Mouse (Mus musculus): Measurements from ENCODE around the gene Wdfy2. TPM values are rescaled to one million over a fixed set of nuclear protein-coding genes. Genes with fewer than 3 reads are reported as not detected.
"Not testable (repeated sequence)": the region's sequence is repeated elsewhere in the genome, so short reads cannot be mapped to it uniquely, and the experiment has no call there.

Gene Wdfy2
- polyA plus RNA-seq, 1 experiment from 2014 or later = 6.2 TPM

DNA sequence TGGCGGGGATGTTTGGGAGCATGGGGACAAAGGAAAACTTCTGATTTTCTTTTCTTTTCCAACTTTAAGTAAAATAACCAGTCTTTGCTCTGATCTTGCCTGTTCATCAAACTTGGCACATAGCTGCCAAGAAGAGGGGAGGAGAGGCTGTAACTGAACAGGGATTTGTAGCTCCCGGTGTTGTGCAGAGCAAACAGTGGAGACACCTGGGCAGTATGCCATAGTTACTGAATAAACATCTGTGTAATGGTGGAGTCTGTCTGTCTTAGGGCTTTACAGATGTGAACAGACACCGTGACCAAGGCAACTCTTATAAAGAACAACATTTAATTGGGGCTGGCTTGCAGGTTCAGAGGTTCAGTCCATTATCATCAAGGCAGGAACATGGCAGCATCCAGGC lies 53.9 kb downstream of the Wdfy2 start:
- Histone ChIP-seq H3K9me3 (ENCODE audit: control insufficient read depth, low read length) (no peaks in the 10 kb centered on the region), H3K4me2 (ENCODE audit: low read length) (no peak overlapping the region), H3K4me3 (ENCODE audit: control insufficient read depth in 1 of 2, insufficient read depth in 1 of 2, low read depth in 1 of 2, low read length in 2 of 2) (no peak overlapping the region), H3K36me3 (ENCODE audit: control insufficient read depth, insufficient read depth, low read length) (no peaks in the 10 kb centered on the region), H3K9ac (ENCODE audit: low read length) (no peak overlapping the region), H3K27ac (replicated peaks in 1 of 2; ENCODE audit: control insufficient read depth in 1 of 2, insufficient read depth in 1 of 2, low read depth in 2 of 2, low read length in 2 of 2) (no peak overlapping the region), H3K4me1 (ENCODE audit: control insufficient read depth in 2 of 2, insufficient read depth in 2 of 2, low read length in 2 of 2) (peaks cover 6 to 8% of the 10 kb centered on the region in 2 experiments), H3K27me3 (ENCODE audit: control insufficient read depth, insufficient read depth, low read length) (no peaks in the 10 kb centered on the region)
- no peak for ATAC-seq (ENCODE audit: insufficient number of reproducible peaks, insufficient read depth, low FRiP score, low read depth)
- WGBS = 93% methylated on average over 3 of the region's 3 CpGs

DNA sequence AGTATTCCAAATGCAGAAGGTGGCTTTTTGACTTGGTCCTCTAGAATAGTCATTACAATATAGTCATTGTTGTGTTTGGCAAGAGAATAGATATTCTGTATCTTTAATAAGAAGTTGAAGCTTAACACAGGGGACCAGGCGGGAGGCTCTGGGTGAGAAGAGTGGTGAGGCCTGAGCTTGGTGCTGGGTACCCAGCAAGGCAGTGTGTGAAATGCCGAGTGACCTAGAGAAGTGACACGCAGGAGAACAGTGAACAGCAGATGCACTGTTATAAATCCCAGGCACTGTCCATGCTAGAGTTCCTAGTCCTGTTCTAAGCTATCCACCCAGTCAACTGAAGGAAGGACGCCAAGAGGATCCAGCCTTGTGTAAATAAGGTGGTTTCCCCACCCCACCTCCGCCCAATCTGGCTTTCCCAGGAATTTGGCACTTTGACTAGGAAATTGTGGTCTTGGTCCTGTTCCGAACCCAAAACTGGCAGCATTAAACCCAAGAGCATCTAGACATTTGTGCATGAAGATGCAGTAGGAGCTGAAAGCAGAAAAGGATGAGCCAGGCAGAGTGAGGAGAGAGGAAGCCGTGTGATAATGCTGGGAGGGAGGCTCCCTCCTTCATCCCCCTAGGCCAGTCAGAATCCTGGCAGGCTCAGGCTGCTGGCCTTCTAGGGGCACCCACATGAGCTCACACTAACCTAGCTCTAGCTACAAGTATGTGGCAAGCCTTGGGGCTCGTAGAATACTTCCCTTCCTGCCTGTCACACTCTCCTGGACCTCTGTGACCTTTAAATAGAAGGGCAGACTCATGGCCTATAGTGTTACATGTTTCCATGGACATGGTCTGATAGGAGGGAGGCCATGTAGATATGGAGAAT lies 55.5 kb downstream of the Wdfy2 start:
- no peak overlapping the region for H3K4me2 ChIP-seq (ENCODE audit: low read length)
- no peaks in the 10 kb centered on the region for H3K27me3 ChIP-seq (ENCODE audit: control insufficient read depth, insufficient read depth, low read length)
- H3K27ac ChIP-seq (replicated peaks in 1 of 2; ENCODE audit: control insufficient read depth in 1 of 2, insufficient read depth in 1 of 2, low read depth in 2 of 2, low read length in 2 of 2) = no peak overlapping the region
- H3K36me3 ChIP-seq (ENCODE audit: control insufficient read depth, insufficient read depth, low read length) = no peaks in the 10 kb centered on the region
- H3K4me1 ChIP-seq (ENCODE audit: control insufficient read depth in 2 of 2, insufficient read depth in 2 of 2, low read length in 2 of 2) = peaks cover 6 to 8% of the 10 kb centered on the region in 2 experiments
- H3K4me3 ChIP-seq (ENCODE audit: control insufficient read depth in 1 of 2, insufficient read depth in 1 of 2, low read depth in 1 of 2, low read length in 2 of 2) = no peak overlapping the region
- no peaks in the 10 kb centered on the region for H3K9me3 ChIP-seq (ENCODE audit: control insufficient read depth, low read length)
- WGBS = 64% methylated on average over 8 of the region's 8 CpGs
- ATAC-seq (ENCODE audit: insufficient number of reproducible peaks, insufficient read depth, low FRiP score, low read depth) = no peak
- no peak overlapping the region for H3K9ac ChIP-seq (ENCODE audit: low read length)

DNA sequence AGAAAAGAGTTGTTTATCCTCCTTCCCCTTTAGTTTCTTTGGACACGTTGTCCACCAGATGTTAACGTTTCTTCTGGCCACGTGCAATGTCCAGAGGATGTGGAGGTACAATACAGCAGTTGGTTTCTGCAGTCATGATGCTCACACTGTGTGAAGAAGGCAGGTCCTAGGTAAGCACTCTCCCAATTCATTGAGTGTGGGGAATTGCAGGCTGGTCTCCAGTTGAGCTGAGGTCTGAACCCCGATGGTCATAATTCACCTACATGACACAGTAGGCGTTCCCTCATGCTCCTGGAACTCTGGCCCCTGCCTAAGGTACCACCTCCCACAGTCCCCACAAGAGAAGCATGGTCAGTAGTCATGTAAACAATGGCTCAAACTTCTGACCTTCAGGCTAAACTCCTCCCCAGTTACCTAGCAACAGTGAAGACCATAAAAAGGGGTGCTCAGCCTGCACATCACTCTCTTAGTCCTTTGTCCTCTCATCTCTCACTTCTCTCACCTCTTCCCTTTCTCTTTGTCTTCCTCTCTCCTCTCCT lies 56.2 kb downstream of the Wdfy2 start:
- H3K4me1 ChIP-seq (ENCODE audit: control insufficient read depth in 2 of 2, insufficient read depth in 2 of 2, low read length in 2 of 2); H3K4me3 ChIP-seq (ENCODE audit: control insufficient read depth in 1 of 2, insufficient read depth in 1 of 2, low read depth in 1 of 2, low read length in 2 of 2); ATAC-seq (ENCODE audit: insufficient number of reproducible peaks, insufficient read depth, low FRiP score, low read depth); H3K9ac ChIP-seq (ENCODE audit: low read length); H3K27ac ChIP-seq (replicated peaks in 1 of 2; ENCODE audit: control insufficient read depth in 1 of 2, insufficient read depth in 1 of 2, low read depth in 2 of 2, low read length in 2 of 2); H3K4me2 ChIP-seq (ENCODE audit: low read length); H3K27me3 ChIP-seq (ENCODE audit: control insufficient read depth, insufficient read depth, low read length); H3K36me3 ChIP-seq (ENCODE audit: control insufficient read depth, insufficient read depth, low read length); H3K9me3 ChIP-seq (ENCODE audit: control insufficient read depth, low read length): not testable (repeated sequence)
- WGBS = 59% methylated on average over 5 of the region's 5 CpGs

DNA sequence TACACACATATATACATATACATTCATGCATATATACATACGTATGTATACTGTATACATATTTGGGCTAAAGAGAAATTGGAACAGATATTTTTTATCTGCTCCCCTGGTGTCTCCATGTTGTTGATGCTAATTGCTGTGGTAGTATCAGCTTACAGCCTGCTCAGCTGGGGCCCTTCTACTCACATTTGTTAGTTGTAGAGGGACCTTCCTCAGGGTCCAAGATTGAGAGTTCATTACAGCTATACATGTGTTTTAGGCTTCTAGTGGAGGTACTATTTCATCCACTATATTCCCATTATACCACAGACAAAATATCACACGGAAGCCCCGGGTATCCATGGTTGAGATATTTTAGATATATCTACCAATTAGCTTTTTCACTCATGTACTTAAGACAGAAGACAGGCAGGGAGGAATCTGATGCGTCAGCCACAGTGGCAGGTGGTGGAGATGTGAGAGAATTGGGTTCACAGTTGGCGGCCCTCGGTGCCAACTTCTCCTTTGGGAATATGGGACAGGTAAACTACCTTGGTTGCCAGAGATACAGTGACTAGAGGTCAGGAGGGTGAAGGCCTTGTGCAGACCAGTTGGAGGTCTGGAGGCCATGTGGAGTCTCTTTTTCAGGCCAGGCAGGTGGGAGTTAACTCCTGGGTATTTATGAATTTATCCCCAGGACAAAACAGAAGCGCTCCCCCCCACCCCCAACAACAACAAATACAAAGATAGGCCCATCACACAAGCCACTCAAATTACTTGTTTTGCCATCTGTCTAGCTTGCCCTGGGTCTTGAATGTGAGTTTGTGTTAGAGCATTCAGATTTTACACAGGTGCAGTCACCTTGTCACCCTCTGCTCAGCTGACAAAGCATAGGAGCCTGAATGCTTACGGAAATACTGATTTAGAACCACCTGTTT lies 57.7 kb downstream of the Wdfy2 start:
- H3K27me3 ChIP-seq (ENCODE audit: control insufficient read depth, insufficient read depth, low read length) = no peaks in the 10 kb centered on the region
- H3K4me3 ChIP-seq (ENCODE audit: control insufficient read depth in 1 of 2, insufficient read depth in 1 of 2, low read depth in 1 of 2, low read length in 2 of 2) = no peak overlapping the region
- ATAC-seq (ENCODE audit: insufficient number of reproducible peaks, insufficient read depth, low FRiP score, low read depth) = no peak
- peaks cover 6 to 8% of the 10 kb centered on the region in 2 experiments for H3K4me1 ChIP-seq (ENCODE audit: control insufficient read depth in 2 of 2, insufficient read depth in 2 of 2, low read length in 2 of 2)
- WGBS = 91% methylated on average over 8 of the region's 8 CpGs
- H3K36me3 ChIP-seq (ENCODE audit: control insufficient read depth, insufficient read depth, low read length) = no peaks in the 10 kb centered on the region
- H3K9me3 ChIP-seq (ENCODE audit: control insufficient read depth, low read length) = no peaks in the 10 kb centered on the region
- H3K4me2 ChIP-seq (ENCODE audit: low read length) = no peak overlapping the region
- no peak overlapping the region for H3K9ac ChIP-seq (ENCODE audit: low read length)
- H3K27ac ChIP-seq (replicated peaks in 1 of 2; ENCODE audit: control insufficient read depth in 1 of 2, insufficient read depth in 1 of 2, low read depth in 2 of 2, low read length in 2 of 2) = no peak overlapping the region

DNA sequence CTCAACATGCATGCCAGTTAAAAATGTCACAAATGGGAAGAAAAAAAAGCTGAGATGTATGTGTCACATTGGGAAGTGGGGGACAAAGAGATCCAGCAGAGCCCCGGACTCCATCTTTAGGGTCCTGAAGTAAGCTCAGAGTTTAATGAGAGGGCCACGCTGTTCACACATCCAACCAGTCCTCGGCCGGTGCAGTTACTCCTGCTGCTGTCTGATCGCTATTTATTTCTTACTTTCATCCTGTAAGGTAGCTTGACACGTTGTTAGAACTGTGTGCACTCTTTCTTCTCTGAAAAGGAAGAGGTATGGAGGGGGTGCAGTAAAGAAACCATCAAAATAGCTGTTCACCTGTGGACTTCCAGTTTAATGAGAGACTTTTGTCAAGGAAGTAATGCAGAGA lies 60.6 kb downstream of the Wdfy2 start:
- Histone ChIP-seq H3K4me3 (ENCODE audit: control insufficient read depth in 1 of 2, insufficient read depth in 1 of 2, low read depth in 1 of 2, low read length in 2 of 2) (no peak overlapping the region), H3K4me2 (ENCODE audit: low read length) (no peak overlapping the region), H3K27ac (replicated peaks in 1 of 2; ENCODE audit: control insufficient read depth in 1 of 2, insufficient read depth in 1 of 2, low read depth in 2 of 2, low read length in 2 of 2) (no peak overlapping the region), H3K9me3 (ENCODE audit: control insufficient read depth, low read length) (no peaks in the 10 kb centered on the region), H3K4me1 (ENCODE audit: control insufficient read depth in 2 of 2, insufficient read depth in 2 of 2, low read length in 2 of 2) (peaks cover 3 to 6% of the 10 kb centered on the region in 2 experiments; a peak in 3 of 4 replicates), H3K9ac (ENCODE audit: low read length) (no peak overlapping the region), H3K36me3 (ENCODE audit: control insufficient read depth, insufficient read depth, low read length) (no peaks in the 10 kb centered on the region), H3K27me3 (ENCODE audit: control insufficient read depth, insufficient read depth, low read length) (no peaks in the 10 kb centered on the region)
- ATAC-seq (ENCODE audit: insufficient number of reproducible peaks, insufficient read depth, low FRiP score, low read depth) = no peak
- 83% methylated on average over 6 of the region's 6 CpGs for WGBS

DNA sequence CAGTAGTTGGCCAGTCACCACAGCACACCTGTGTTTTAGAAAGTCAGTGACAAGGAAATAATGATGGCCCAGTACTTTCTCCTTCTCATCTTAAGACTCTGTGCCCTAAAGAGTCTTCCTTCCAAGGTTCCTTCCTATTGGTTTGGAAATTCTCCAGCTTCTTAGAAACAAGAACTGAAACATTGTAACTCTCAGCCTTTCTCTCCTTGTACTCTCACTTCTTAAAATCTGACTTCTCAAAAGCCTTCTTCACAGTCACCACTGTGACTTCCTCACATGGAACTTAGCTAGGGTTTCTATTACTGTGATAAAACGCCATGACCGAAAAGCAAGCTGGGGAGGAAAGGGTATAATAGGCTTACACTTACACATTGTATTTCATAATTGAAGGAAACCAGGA lies 70.4 kb downstream of the Wdfy2 start:
- Histone ChIP-seq H3K4me3 (ENCODE audit: control insufficient read depth in 1 of 2, insufficient read depth in 1 of 2, low read depth in 1 of 2, low read length in 2 of 2) (no peak overlapping the region), H3K9ac (ENCODE audit: low read length) (no peak overlapping the region), H3K4me2 (ENCODE audit: low read length) (no peak overlapping the region), H3K36me3 (ENCODE audit: control insufficient read depth, insufficient read depth, low read length) (no peaks in the 10 kb centered on the region), H3K27ac (replicated peaks in 1 of 2; ENCODE audit: control insufficient read depth in 1 of 2, insufficient read depth in 1 of 2, low read depth in 2 of 2, low read length in 2 of 2) (no peak overlapping the region), H3K4me1 (ENCODE audit: control insufficient read depth in 2 of 2, insufficient read depth in 2 of 2, low read length in 2 of 2) (peaks cover 9 to 23% of the 10 kb centered on the region in 2 experiments), H3K9me3 (ENCODE audit: control insufficient read depth, low read length) (no peaks in the 10 kb centered on the region), H3K27me3 (ENCODE audit: control insufficient read depth, insufficient read depth, low read length) (no peaks in the 10 kb centered on the region)
- ATAC-seq (ENCODE audit: insufficient number of reproducible peaks, insufficient read depth, low FRiP score, low read depth) = no peak
- WGBS = 95% methylated on average over 2 of the region's 2 CpGs

DNA sequence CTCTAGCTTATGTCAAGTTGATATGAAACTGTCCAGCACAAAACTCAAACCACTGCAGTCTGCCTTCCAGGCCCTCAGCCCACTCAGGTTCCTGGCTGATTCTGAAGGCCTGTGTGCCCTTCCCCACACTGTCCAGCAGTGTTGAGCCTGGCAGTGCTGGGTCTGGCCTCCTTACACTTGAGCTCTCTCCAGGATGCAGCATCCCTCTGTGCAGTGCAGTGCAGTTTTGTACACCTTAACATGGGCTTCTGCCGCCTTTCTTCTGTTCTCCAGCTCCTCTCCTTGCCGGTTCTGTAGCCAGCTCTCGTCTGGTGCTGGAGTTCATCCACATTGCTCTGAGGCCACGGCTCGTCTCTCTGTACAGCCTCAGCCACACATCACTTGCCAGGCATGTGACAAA lies 71.1 kb downstream of the Wdfy2 start:
- H3K9ac ChIP-seq (ENCODE audit: low read length) = 0 out of 2 replicates have a peak overlapping the region, but pooled peaks have one; percentile 16
- H3K4me3 ChIP-seq (ENCODE audit: control insufficient read depth in 1 of 2, insufficient read depth in 1 of 2, low read depth in 1 of 2, low read length in 2 of 2) = no peak overlapping the region
- H3K27me3 ChIP-seq (ENCODE audit: control insufficient read depth, insufficient read depth, low read length) = no peaks in the 10 kb centered on the region
- H3K4me1 ChIP-seq (ENCODE audit: control insufficient read depth in 2 of 2, insufficient read depth in 2 of 2, low read length in 2 of 2) = peaks cover 9 to 23% of the 10 kb centered on the region in 2 experiments
- H3K4me2 ChIP-seq (ENCODE audit: low read length) = 0 out of 2 replicates have a peak overlapping the region, but pooled peaks have one; percentile 13
- no peaks in the 10 kb centered on the region for H3K9me3 ChIP-seq (ENCODE audit: control insufficient read depth, low read length)
- H3K36me3 ChIP-seq (ENCODE audit: control insufficient read depth, insufficient read depth, low read length) = no peaks in the 10 kb centered on the region
- 53% methylated on average over 5 of the region's 5 CpGs for WGBS
- no peak for ATAC-seq (ENCODE audit: insufficient number of reproducible peaks, insufficient read depth, low FRiP score, low read depth)
- peak overlapping the region; percentile 28 to 57 for H3K27ac ChIP-seq (replicated peaks in 1 of 2; ENCODE audit: control insufficient read depth in 1 of 2, insufficient read depth in 1 of 2, low read depth in 2 of 2, low read length in 2 of 2)

Data from heart, embryonic 14.5 days (tissue).